Mouse (Mus musculus): Measurements from ENCODE around the gene Lsm14a. TPM values are rescaled to one million over a fixed set of nuclear protein-coding genes. Genes with fewer than 3 reads are reported as not detected.

Gene Lsm14a
- polyA plus RNA-seq, 1 experiment from 2014 or later, result 53.8 TPM

GRCm38 (mm10) chr7:34388445-34389276 lies 4.5 kb downstream of the Lsm14a start:
- Histone ChIP-seq H3K36me3 (ENCODE audit: control insufficient read depth, insufficient read depth, low read length) (no peaks in the 10 kb centered on the region; the same call in 1 of the 2 replicates), H3K4me2 (replicated peaks; ENCODE audit: low read depth, low read length) (peak overlapping the region; percentile 67), H3K4me1 (ENCODE audit: control insufficient read depth, insufficient read depth, low read length) (peaks cover 17% of the 10 kb centered on the region), H3K9ac (replicated peaks; ENCODE audit: low read depth, low read length) (peak overlapping the region; percentile 99), H3K4me3 (ENCODE audit: low read depth, low read length) (peak overlapping the region; percentile 92), H3K9me3 (ENCODE audit: control insufficient read depth, low read depth, low read length) (no peaks in the 10 kb centered on the region), H3K27ac (ENCODE audit: low read length) (peak overlapping the region; percentile 99), H3K27me3 (ENCODE audit: control insufficient read depth, insufficient read depth, low read length) (no peaks in the 10 kb centered on the region)
- under 1% methylated on average over 60 of the region's 64 CpGs for WGBS
- ATAC-seq (ENCODE audit: insufficient number of reproducible peaks, insufficient read depth, low FRiP score, low read depth), result peak; percentile 53

GRCm38 (mm10) chr7:34387784-34388444 lies 5.2 kb downstream of the Lsm14a start:
- Histone ChIP-seq H3K4me2 (replicated peaks; ENCODE audit: low read depth, low read length) (peak overlapping the region; percentile 67), H3K4me3 (ENCODE audit: low read depth, low read length) (peak overlapping the region; percentile 92), H3K36me3 (ENCODE audit: control insufficient read depth, insufficient read depth, low read length) (no peaks in the 10 kb centered on the region; the same call in 1 of the 2 replicates), H3K4me1 (ENCODE audit: control insufficient read depth, insufficient read depth, low read length) (peaks cover 17% of the 10 kb centered on the region), H3K27ac (ENCODE audit: low read length) (peak overlapping the region; percentile 99), H3K9ac (replicated peaks; ENCODE audit: low read depth, low read length) (peak overlapping the region; percentile 99), H3K27me3 (ENCODE audit: control insufficient read depth, insufficient read depth, low read length) (no peaks in the 10 kb centered on the region), H3K9me3 (ENCODE audit: control insufficient read depth, low read depth, low read length) (no peaks in the 10 kb centered on the region)
- no peak for ATAC-seq (ENCODE audit: insufficient number of reproducible peaks, insufficient read depth, low FRiP score, low read depth)
- under 1% methylated on average over 5 of the region's 5 CpGs for WGBS

- no peak for ATAC-seq (ENCODE audit: insufficient number of reproducible peaks, insufficient read depth, low FRiP score, low read depth)
- Histone ChIP-seq H3K9me3 (ENCODE audit: control insufficient read depth, low read depth, low read length) (no peaks in the 10 kb centered on the region), H3K27ac (ENCODE audit: low read length) (no peak overlapping the region), H3K27me3 (ENCODE audit: control insufficient read depth, insufficient read depth, low read length) (no peaks in the 10 kb centered on the region), H3K36me3 (ENCODE audit: control insufficient read depth, insufficient read depth, low read length) (no peaks in the 10 kb centered on the region; the same call in 1 of the 2 replicates), H3K4me1 (ENCODE audit: control insufficient read depth, insufficient read depth, low read length) (peaks cover 12% of the 10 kb centered on the region), H3K4me2 (replicated peaks; ENCODE audit: low read depth, low read length) (no peak overlapping the region), H3K9ac (replicated peaks; ENCODE audit: low read depth, low read length) (no peak overlapping the region), H3K4me3 (ENCODE audit: low read depth, low read length) (no peak overlapping the region)
- 58% methylated on average over 1 of the region's 1 CpGs for WGBS
Observed at GRCm38 (mm10) chr7:34382803-34383202, 10.3 kb downstream of the Lsm14a start.

- H3K27me3 ChIP-seq (ENCODE audit: control insufficient read depth, insufficient read depth, low read length), result no peaks in the 10 kb centered on the region
- H3K27ac ChIP-seq (ENCODE audit: low read length), result no peak overlapping the region
- H3K9me3 ChIP-seq (ENCODE audit: control insufficient read depth, low read depth, low read length), result no peaks in the 10 kb centered on the region
- peaks cover 6% of the 10 kb centered on the region for H3K4me1 ChIP-seq (ENCODE audit: control insufficient read depth, insufficient read depth, low read length)
- H3K9ac ChIP-seq (replicated peaks; ENCODE audit: low read depth, low read length), result no peak overlapping the region
- H3K4me3 ChIP-seq (ENCODE audit: low read depth, low read length), result no peak overlapping the region
- ATAC-seq (ENCODE audit: insufficient number of reproducible peaks, insufficient read depth, low FRiP score, low read depth), result no peak
- WGBS, result 84% methylated on average over 5 of the region's 5 CpGs
- H3K36me3 ChIP-seq (ENCODE audit: control insufficient read depth, insufficient read depth, low read length), result no peaks in the 10 kb centered on the region; the same call in 1 of the 2 replicates
- H3K4me2 ChIP-seq (replicated peaks; ENCODE audit: low read depth, low read length), result no peak overlapping the region
Observed at GRCm38 (mm10) chr7:34381733-34382132, 11.4 kb downstream of the Lsm14a start.

GRCm38 (mm10) chr7:34380311-34380710 lies 12.8 kb downstream of the Lsm14a start:
- Histone ChIP-seq H3K27me3 (ENCODE audit: control insufficient read depth, insufficient read depth, low read length) (no peaks in the 10 kb centered on the region), H3K4me3 (ENCODE audit: low read depth, low read length) (no peak overlapping the region), H3K9ac (replicated peaks; ENCODE audit: low read depth, low read length) (no peak overlapping the region), H3K36me3 (ENCODE audit: control insufficient read depth, insufficient read depth, low read length) (no peaks in the 10 kb centered on the region), H3K4me2 (replicated peaks; ENCODE audit: low read depth, low read length) (no peak overlapping the region), H3K4me1 (ENCODE audit: control insufficient read depth, insufficient read depth, low read length) (0 out of 2 replicates have a peak, but pooled peaks cover 4% of the 10 kb centered on the region), H3K9me3 (ENCODE audit: control insufficient read depth, low read depth, low read length) (no peaks in the 10 kb centered on the region), H3K27ac (ENCODE audit: low read length) (no peak overlapping the region)
- 90% methylated on average over 3 of the region's 3 CpGs for WGBS
- ATAC-seq (ENCODE audit: insufficient number of reproducible peaks, insufficient read depth, low FRiP score, low read depth), result no peak

GRCm38 (mm10) chr7:34373906-34374305 lies 19.2 kb downstream of the Lsm14a start:
- no peaks in the 10 kb centered on the region for H3K9me3 ChIP-seq (ENCODE audit: control insufficient read depth, low read depth, low read length)
- no peak overlapping the region for H3K9ac ChIP-seq (replicated peaks; ENCODE audit: low read depth, low read length)
- peaks cover 36% of the 10 kb centered on the region for H3K36me3 ChIP-seq (ENCODE audit: control insufficient read depth, insufficient read depth, low read length)
- ATAC-seq (ENCODE audit: insufficient number of reproducible peaks, insufficient read depth, low FRiP score, low read depth), result no peak
- H3K27me3 ChIP-seq (ENCODE audit: control insufficient read depth, insufficient read depth, low read length), result no peaks in the 10 kb centered on the region
- H3K4me1 ChIP-seq (ENCODE audit: control insufficient read depth, insufficient read depth, low read length), result no peaks in the 10 kb centered on the region
- no peak overlapping the region for H3K4me2 ChIP-seq (replicated peaks; ENCODE audit: low read depth, low read length)
- H3K4me3 ChIP-seq (ENCODE audit: low read depth, low read length), result no peak overlapping the region
- no peak overlapping the region for H3K27ac ChIP-seq (ENCODE audit: low read length)
- 59% methylated on average over 1 of the region's 1 CpGs for WGBS

GRCm38 (mm10) chr7:34355629-34356028 lies 37.5 kb downstream of the Lsm14a start:
- no peak overlapping the region for H3K4me2 ChIP-seq (replicated peaks; ENCODE audit: low read depth, low read length)
- 94% methylated on average over 4 of the region's 4 CpGs for WGBS
- H3K36me3 ChIP-seq (ENCODE audit: control insufficient read depth, insufficient read depth, low read length), result peaks cover 53% of the 10 kb centered on the region
- no peak for ATAC-seq (ENCODE audit: insufficient number of reproducible peaks, insufficient read depth, low FRiP score, low read depth)
- no peaks in the 10 kb centered on the region for H3K4me1 ChIP-seq (ENCODE audit: control insufficient read depth, insufficient read depth, low read length)
- H3K9me3 ChIP-seq (ENCODE audit: control insufficient read depth, low read depth, low read length), result no peaks in the 10 kb centered on the region
- no peaks in the 10 kb centered on the region for H3K27me3 ChIP-seq (ENCODE audit: control insufficient read depth, insufficient read depth, low read length)
- H3K4me3 ChIP-seq (ENCODE audit: low read depth, low read length), result no peak overlapping the region
- no peak overlapping the region for H3K27ac ChIP-seq (ENCODE audit: low read length)
- no peak overlapping the region for H3K9ac ChIP-seq (replicated peaks; ENCODE audit: low read depth, low read length)

- ATAC-seq (ENCODE audit: insufficient number of reproducible peaks, insufficient read depth, low FRiP score, low read depth), result no peak
- Histone ChIP-seq H3K27me3 (ENCODE audit: control insufficient read depth, insufficient read depth, low read length) (no peaks in the 10 kb centered on the region), H3K4me2 (replicated peaks; ENCODE audit: low read depth, low read length) (no peak overlapping the region), H3K9ac (replicated peaks; ENCODE audit: low read depth, low read length) (no peak overlapping the region), H3K9me3 (ENCODE audit: control insufficient read depth, low read depth, low read length) (no peaks in the 10 kb centered on the region), H3K4me3 (ENCODE audit: low read depth, low read length) (no peak overlapping the region), H3K4me1 (ENCODE audit: control insufficient read depth, insufficient read depth, low read length) (no peaks in the 10 kb centered on the region), H3K27ac (ENCODE audit: low read length) (no peak overlapping the region), H3K36me3 (ENCODE audit: control insufficient read depth, insufficient read depth, low read length) (peaks cover 60% of the 10 kb centered on the region)
- WGBS, result 84% methylated on average over 1 of the region's 1 CpGs
Observed at GRCm38 (mm10) chr7:34351997-34352396, 41.1 kb downstream of the Lsm14a start.
